Mouse (Mus musculus) limb, embryonic 14.5 days (tissue): ENCODE results near the gene Phyhd1. TPM values are rescaled to one million over a fixed set of nuclear protein-coding genes. Genes with fewer than 3 reads are reported as not detected.

Experiments
- ATAC-seq: fragments of 200-750 bp; cut with Nextera tagmentation; 2 replicates; pipeline ENCODE4 v1.8.0; 2017; ENCODE audit warnings: low read depth, moderate number of reproducible peaks, moderate TSS enrichment; ENCODE audit not compliant: low FRiP score
- DNase-seq: peaks from one replicate; pipeline ENCODE4 v3.0.0-alpha.2; 2015; ENCODE audit warnings: low spot score
- H3K27ac ChIP-seq: fragments of 300-500 bp; sonication (generic); replicated peaks from 2 replicates; pipeline ENCODE4 v1.5.1; 2014; ENCODE audit warnings: low read depth, mild to moderate bottlenecking, low read length, moderate library complexity, mixed read lengths
- H3K27me3 ChIP-seq: fragments of 300-500 bp; sonication (generic); 2 replicates; pipeline ENCODE4 v1.6.1; 2014; ENCODE audit warnings: low read length, mixed read lengths; ENCODE audit not compliant: control insufficient read depth, insufficient read depth
- H3K36me3 ChIP-seq: fragments of 300-500 bp; sonication (generic); 2 replicates; pipeline ENCODE4 v1.6.1; 2014; ENCODE audit warnings: mild to moderate bottlenecking, low read length, moderate library complexity, mixed read lengths; ENCODE audit not compliant: control insufficient read depth, insufficient read depth
- H3K4me1 ChIP-seq: fragments of 300-500 bp; sonication (generic); 2 replicates; pipeline ENCODE4 v1.6.1; 2014; ENCODE audit warnings: antibody characterized with exemption, low read length, mixed read lengths; ENCODE audit not compliant: control insufficient read depth, insufficient read depth
- H3K4me2 ChIP-seq: fragments of 300-500 bp; sonication (generic); replicated peaks from 2 replicates; pipeline ENCODE4 v1.6.1; 2014; ENCODE audit warnings: low read depth, mild to moderate bottlenecking, low read length, moderate library complexity; ENCODE audit not compliant: severe bottlenecking
- H3K4me3 ChIP-seq: fragments of 300-500 bp; sonication (generic); replicated peaks from 2 replicates; pipeline ENCODE4 v1.5.1; 2014; ENCODE audit warnings: low read length
- H3K9ac ChIP-seq: fragments of 300-500 bp; sonication (generic); 2 replicates; pipeline ENCODE4 v1.6.1; 2014; ENCODE audit warnings: mild to moderate bottlenecking, low read depth, low read length, moderate library complexity; ENCODE audit not compliant: severe bottlenecking
- H3K9me3 ChIP-seq: fragments of 300-500 bp; sonication (generic); 2 replicates; pipeline ENCODE4 v1.6.1; 2016; ENCODE audit warnings: low read length; ENCODE audit not compliant: control insufficient read depth
- POLR2A ChIP-seq: fragments of 200-500 bp; IDR thresholded peaks from 2 replicates; pipeline ENCODE4 v1.8.0; 2012; ENCODE audit warnings: inconsistent platforms, mild to moderate bottlenecking, moderate library complexity, borderline replicate concordance; ENCODE audit not compliant: insufficient read depth, insufficient read length; ENCODE audit errors: extremely low read depth
- WGBS: fragments of 180-500 bp; shearing (Covaris S2); extraction: QIAGEN DNeasy Blood & Tissue Kit; methylation state at CpG from one replicate; pipeline ENCODE4 v1.1.7; 2014; 5-methylcytosine and 5-hydroxymethylcytosine counted together
- polyA plus RNA-seq, 2 experiments: library from polyadenylated mRNA; depleted of rRNA in 1 of 2; stranded (reverse) in 1 of 2; unstranded in 1 of 2; fragments of >200 nt; fragmentation: Nextera tagmentation in 1 of 2; extraction: Ambion mirVana in 1 of 2; gene quantifications; 2 replicates each; pipeline versions ENCODE4 v1.2.1 to v1.2.3; 2012 to 2014

Gene Phyhd1
- polyA plus RNA-seq (2012; rRNA removed) (11.7 and 12.8 TPM in 2 replicates), polyA plus RNA-seq (2014; fragmentation: Nextera tagmentation; extraction: Ambion mirVana) (5.0 and 5.1 TPM in 2 replicates)

DNA sequence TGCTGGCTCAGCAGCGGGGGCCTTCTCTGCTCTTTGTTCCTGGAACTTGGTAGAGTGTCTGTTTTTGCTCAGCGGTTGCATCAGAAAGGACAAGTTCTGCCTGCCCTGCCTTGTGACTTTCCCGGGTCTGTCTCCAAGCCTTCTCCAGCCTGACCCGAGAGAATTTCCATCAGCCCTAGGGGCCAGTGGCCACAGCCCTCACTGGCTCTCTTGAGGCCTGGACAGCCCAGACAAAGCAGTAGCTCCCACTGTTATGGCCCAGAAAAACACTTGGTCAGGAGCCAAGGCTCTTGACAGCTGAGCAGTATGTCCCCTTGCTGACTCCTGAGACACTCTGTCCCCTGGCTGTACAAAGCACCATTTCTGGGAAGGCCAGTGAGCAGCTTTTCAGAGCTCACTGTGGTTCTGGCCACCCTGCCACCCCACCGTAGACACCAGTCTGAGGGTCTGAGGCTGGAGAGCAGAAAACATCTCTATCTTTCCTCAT lies at the start of gene Phyhd1:
Phyhd1 (plus strand) TSS at position 437 of the 487 bp plus-strand sequence.
- Histone ChIP-seq H3K9me3 (no peaks in the 10 kb centered on the region), H3K27ac (peak within 1 kb of the TSS; percentile 79), H3K36me3 (peaks cover 40% of the 10 kb centered on the region), H3K9ac (peak within 1 kb of the TSS; percentile 38), H3K4me2 (peak within 1 kb of the TSS; percentile 26), H3K27me3 (no peaks in the 10 kb centered on the region), H3K4me1 (peaks cover 26% of the 10 kb centered on the region), H3K4me3 (no peak within 1 kb of the TSS; the same call in 1 of the 2 replicates)
- ATAC-seq = no peak
- 38% methylated on average over 5 of the region's 5 CpGs for WGBS
- TF ChIP-seq POLR2A = no peak
- DNase-seq = peak; percentile 56

DNA sequence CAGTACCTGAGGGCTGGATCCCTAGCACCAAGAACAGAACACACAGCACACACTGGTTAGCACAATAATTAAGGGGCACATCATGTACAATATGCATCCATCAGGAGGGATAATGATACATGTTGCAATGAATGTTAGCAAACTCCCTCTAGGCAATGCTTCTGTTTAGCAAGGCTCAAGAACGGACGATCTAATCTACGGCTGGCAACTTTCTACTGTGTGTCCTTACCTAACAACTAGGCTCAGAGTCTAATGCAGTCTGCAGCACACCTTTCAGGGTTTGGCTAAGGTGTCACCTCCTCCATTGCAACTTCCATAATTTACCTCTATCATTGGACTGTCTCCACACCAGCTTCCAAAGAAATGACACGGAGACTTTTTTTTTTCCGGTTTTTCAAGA lies 49.7 kb upstream of the Phyhd1 start:
- H3K9ac ChIP-seq = no peak overlapping the region
- no peak overlapping the region for H3K4me3 ChIP-seq
- H3K9me3 ChIP-seq = no peaks in the 10 kb centered on the region
- no peak for TF ChIP-seq POLR2A
- ATAC-seq (no peak), DNase-seq (no peak)
- no peak overlapping the region for H3K4me2 ChIP-seq
- H3K4me1 ChIP-seq = no peaks in the 10 kb centered on the region
- H3K27ac ChIP-seq = no peak overlapping the region
- H3K27me3 ChIP-seq = no peaks in the 10 kb centered on the region
- no peaks in the 10 kb centered on the region for H3K36me3 ChIP-seq
- 91% methylated on average over 5 of the region's 5 CpGs for WGBS

DNA sequence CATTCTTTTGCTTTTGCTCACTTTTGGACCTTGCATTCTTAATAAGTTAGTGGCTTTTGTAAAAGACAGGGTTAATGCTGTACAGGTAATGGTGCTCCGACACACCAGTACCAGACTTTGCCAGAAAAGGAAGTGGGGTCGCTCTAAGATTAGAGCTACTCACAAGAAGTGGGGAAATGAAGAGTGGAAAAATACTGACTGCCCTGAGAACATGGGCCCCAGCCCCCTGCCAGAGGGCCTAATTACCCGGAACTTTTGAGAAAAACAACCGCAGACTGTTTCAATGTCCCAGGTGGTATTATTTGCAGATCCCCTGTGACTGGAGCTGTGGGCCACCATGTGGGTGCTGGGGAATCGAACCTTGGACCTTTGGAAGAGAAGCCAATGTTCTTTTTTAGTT lies 30.4 kb upstream of the Phyhd1 start:
- WGBS = 74% methylated on average over 5 of the region's 5 CpGs
- H3K4me1 ChIP-seq = peaks cover 14% of the 10 kb centered on the region
- no peak overlapping the region for H3K4me3 ChIP-seq
- no peak overlapping the region for H3K9ac ChIP-seq
- no peaks in the 10 kb centered on the region for H3K9me3 ChIP-seq
- DNase-seq = no peak
- H3K4me2 ChIP-seq = no peak overlapping the region
- H3K36me3 ChIP-seq = peaks cover 7% of the 10 kb centered on the region
- no peak for TF ChIP-seq POLR2A
- H3K27me3 ChIP-seq = no peaks in the 10 kb centered on the region
- H3K27ac ChIP-seq = no peak overlapping the region
- no peak for ATAC-seq

DNA sequence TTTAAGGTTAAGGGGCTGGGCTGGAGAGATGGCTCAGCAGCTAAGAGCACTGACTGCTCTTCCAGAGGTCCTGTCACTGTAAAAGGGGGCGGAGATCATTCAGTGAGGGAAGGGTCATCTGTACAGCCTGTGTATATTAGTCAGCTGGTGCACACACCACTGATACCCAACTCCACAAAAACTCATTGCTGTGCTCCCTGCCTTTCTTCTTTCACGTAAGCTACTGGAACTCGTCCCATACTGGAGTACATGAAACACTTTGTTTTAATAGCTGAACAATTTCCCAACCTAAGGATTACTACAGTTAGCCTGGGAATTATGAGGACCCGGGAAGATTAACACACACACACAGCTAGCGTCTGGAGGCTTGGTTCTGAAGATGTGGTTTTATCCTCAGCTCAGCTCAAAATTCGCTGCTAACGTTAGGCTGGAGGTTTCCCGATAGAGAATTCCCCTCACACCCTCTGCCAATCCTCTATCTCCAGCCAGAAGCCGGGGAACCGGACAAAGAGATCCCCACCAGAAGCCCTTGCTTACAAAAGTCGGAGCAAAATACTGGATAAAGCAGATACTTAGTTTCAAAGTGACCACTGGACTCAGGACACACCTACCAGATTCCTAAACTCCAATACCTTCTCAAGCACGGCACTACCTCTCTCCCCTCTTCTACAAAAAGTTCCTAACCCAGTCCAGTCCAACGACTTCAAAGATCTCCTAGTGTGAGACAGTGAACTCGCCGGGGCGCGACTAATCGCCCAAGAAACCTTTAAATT lies 29.4 kb upstream of the Phyhd1 start:
- Histone ChIP-seq H3K9me3 (no peaks in the 10 kb centered on the region), H3K4me3 (peak overlapping the region; percentile 80), H3K4me2 (peak overlapping the region; percentile 74), H3K27ac (peak overlapping the region; percentile 81), H3K4me1 (peaks cover 14% of the 10 kb centered on the region), H3K36me3 (peaks cover 17% of the 10 kb centered on the region), H3K9ac (peak overlapping the region; percentile 89), H3K27me3 (no peaks in the 10 kb centered on the region)
- DNase-seq (peak; percentile 17), ATAC-seq (0 out of 2 replicates have a peak, but pooled peaks have one; percentile 3)
- 3% methylated on average over 18 of the region's 18 CpGs for WGBS
- no peak for TF ChIP-seq POLR2A

DNA sequence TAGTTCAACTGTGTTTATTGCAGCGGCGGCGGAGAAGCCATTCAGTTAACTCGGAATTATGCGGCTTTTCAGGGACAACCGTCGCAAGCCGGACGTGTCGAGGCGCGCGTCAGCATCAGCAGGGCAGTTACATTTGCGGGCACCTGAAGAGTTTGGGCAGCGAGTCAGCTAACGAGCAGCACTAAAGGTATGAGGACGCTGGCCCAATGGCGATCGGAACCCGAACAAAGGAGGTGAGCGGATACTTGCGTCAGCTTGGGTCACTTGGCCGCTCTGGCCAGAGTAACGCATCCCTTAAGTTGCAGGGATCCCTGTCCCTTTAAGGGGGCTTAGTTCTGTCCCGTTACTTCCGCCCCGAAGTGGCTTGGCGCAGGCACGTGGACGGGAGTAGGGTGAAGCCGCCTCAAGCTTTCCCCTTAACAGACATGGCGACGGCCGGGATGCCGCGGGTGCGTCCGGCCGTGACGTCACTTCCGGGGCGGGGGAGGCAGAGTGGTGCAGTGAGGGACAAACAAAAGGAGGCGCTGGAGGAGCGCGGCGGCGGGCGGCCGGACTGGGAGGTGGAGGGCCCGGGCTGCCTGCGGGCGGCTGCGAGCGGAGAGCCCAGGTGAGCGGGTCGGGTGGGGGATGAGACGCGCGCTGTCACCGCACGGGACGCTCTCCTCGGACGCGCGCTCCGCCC lies 28.7 kb upstream of the Phyhd1 start, which contains the start of gene Lrrc8a:
Lrrc8a (plus strand) TSS at position 517 of the 682 bp plus-strand sequence.
- H3K4me2 ChIP-seq = peak within 1 kb of the TSS; percentile 91
- H3K36me3 ChIP-seq = peaks cover 25% of the 10 kb centered on the region
- peak; percentile 96 for DNase-seq
- peak within 1 kb of the TSS; percentile 80 for H3K4me3 ChIP-seq
- peak within 1 kb of the TSS; percentile 89 for H3K9ac ChIP-seq
- H3K9me3 ChIP-seq = no peaks in the 10 kb centered on the region
- ATAC-seq = peak; percentile 97
- TF ChIP-seq POLR2A = peak; percentile 67; the same call in 1 of the 2 replicates
- under 1% methylated on average over 42 of the region's 67 CpGs for WGBS
- H3K4me1 ChIP-seq = peaks cover 14% of the 10 kb centered on the region
- peak within 1 kb of the TSS; percentile 83 for H3K27ac ChIP-seq
- H3K27me3 ChIP-seq = no peaks in the 10 kb centered on the region
